Mouse (Mus musculus) brain, embryonic 18.5 days (tissue): ENCODE measurements around the gene Hlcs.

ENCODE experiments used
- DNase-seq: peaks from one replicate; pipeline ENCODE4 v3.0.0-alpha.2; 2012; ENCODE audit warnings: low read depth, low spot score

The Hlcs gene

DNA sequence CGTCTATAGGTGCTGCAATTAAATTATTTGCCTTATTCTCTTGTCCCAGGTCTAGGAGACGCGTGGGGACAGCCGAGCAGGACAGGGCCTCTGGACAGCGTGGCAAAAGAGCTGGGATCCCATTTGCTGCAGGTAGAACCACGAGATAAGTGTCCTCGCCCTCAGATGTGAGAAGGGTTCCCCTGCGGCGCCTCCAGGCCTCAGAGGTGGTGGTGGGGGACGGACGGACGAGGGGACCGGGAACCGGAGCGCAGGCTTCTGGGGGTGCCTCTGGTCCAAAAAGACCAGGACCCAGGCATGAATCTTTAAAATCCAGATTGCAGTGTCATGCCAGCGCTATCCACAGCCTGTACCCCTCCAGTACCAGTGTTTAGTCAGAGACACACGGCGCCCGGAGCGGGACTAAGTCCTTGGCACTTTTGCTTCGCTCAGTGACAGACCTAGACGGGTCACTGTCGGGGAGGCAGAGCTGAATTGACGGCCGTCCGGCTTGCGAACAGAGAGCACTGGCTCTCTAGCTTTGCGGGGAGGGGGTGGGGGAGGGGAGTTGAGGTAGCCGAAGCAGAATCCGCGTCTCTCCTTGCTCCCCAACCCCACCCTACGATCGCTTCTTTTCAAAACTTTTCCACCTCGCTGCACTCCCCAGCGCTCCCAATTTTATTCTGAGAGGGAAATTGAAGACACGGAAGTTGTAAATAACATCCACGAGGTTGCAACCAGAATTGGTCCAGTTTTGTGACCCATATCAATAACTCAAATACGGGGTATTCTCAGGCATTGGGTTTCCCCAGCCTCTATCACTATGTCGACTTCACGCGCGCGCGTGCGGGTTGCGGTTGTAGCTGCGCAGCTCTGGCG is 218.9 kb downstream of the Hlcs start:
- DNase-seq: no peak

DNA sequence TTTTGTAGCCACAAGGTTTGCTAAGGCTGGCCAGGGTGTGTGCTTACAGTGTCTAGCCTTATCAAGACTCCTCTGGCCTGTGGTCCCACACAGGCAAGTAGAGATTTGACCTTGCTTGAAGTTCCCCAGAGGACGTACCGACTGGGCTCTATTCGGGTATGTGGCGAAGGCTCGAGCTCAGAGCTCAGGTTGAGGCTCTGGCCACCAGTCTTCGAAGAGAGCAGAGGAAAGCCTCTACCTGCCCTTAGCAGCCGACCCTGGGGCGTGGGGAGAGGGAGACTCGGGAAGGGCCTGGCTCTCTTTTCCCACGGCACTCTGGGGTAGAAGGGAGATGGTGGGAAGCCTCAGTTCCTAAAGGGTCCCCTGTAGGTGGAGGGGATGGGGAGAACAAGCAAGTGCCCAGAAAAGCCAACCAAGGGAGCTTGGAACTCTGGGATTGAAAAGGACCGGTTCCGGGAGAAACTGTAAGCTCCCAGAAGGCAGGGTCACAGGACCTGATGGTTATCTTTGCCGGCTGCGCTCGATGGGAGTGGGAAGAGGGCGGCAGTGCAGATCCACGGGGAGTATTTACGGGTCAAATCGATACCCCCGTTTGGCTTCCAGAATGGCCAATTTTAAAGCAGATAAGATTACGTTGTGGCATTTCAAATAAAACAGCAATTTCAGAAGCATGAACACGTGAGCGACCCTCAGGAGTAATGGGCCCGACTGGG is 220.1 kb downstream of the Hlcs start:
- DNase-seq: no peak

DNA sequence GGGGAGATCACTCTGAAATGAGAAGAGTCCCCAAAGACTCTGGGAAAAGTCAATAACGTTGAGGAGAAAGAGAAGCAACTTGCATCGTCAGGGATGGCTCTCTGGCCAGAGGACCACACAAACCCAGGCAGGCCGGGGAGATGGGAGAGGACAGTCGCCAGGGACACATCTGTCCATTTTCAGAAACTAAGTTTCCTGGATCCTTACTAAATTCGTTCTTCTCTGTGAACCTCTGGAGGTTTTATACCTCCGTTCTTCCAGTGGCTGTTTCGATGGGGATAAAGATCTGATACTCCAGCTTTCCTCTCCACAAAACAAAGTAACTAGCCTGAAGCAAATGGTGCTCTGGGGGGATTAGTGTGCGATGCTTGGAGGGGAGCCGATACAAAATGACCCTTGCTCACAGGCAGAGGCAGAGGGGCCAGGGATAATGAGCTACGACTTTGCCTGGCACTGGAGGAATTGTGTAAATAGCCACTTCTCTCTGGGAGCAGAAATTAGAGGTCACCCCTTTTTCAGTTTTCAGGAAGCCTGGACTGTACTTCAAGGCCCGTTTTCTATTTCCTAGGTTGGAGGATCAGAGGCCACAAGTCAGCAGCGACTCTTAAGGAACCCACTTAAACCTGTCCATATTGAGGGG is 220.7 kb downstream of the Hlcs start:
- no peak for DNase-seq

DNA sequence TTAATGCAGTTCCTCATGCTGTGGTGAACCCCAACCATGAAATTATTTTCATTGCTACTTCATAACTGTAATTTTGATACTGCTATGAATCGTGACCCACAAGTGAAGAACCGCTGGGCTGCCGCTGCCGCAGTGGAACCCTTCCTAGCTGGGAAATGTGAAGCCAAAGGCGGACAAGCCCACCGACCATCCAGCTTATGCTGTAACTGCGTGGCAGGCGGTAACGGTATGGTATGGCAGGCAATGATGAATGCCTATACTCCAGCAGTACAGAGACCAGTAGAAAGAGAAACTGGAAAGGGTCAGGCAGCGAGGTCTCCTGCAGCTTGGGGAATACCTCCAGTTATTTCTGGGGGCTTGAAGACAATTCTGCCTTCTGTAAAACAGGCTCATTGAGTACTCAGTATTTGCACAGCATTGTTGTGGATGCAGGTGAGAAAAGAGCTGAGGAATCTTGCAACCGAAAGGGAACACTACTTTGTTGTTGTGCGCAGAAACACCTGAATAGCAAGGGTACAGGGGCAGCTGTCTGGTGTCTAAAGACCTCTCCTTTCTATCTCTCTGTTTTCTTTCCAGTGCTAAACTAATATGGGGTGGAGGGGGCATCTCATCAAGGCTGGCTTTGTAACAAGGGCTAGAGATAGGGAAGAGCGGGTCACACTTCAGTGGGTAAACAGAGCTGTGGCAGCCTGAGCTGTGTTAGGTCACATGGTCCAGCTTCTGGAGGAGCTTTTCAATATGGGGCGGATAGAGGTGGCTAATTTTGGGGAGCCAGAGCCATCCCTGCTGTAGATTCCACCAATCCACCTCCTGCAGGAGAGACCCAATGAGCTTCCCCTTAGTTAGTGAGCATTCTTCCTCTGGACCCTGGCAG is 224.3 kb downstream of the Hlcs start:
- DNase-seq: no peak

DNA sequence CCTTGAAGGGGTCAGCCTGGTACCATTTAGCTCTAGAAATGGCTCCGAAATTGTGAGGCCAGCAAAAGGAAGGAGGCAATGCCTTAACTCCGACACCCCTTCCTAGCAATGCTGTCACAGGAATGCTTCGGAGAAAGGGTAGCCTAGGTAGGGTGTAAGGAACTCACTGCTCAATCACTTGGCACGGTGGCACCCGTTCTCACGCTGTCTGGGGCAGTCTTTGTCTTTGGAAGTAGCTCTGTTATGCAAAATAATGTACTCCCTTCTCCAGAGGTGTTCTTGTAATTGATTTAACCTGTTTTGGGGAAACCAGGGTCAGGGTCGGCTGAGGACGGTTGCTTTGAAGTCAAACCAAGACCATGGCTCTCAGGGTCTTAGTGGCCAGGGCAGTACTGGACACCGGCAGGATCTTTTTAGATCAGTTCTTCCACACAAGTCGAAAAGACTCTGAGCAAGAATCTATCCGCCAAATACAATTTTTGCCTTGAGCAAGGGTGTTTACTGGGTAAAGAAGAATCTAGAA is 225.1 kb downstream of the Hlcs start:
- no peak for DNase-seq

DNA sequence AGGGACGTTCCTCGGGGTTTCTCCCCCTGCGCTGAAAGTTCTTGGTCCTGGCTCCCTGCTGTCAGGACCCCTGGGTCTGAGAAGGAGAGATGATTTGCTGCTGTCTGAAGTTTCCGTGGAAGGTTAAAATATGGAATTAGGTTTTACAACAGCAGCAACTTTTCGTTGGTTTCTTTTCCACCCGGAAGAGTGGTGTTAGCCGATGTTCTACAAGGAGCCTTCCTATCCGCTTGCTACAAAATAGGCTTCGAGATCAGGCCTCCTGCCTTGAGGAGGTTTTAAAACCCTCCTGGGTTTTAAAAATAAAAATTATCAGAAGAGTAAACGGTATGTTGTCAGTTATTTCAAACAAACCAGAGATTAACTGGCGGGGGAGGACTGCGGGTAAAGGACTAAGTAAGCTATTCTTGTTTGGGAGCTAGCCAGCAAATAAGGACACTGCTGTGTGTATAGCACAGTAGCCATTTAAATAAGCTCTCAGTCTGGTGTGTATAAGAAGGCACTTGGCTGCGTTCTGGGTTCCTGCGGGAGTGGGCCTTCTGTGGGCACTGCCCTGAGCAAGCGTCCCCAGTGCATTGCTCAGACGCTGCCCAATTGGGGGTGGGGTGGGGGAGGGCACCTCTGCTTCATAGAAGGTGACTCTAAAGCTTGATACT is 225.7 kb downstream of the Hlcs start:
- DNase-seq: no peak

DNA sequence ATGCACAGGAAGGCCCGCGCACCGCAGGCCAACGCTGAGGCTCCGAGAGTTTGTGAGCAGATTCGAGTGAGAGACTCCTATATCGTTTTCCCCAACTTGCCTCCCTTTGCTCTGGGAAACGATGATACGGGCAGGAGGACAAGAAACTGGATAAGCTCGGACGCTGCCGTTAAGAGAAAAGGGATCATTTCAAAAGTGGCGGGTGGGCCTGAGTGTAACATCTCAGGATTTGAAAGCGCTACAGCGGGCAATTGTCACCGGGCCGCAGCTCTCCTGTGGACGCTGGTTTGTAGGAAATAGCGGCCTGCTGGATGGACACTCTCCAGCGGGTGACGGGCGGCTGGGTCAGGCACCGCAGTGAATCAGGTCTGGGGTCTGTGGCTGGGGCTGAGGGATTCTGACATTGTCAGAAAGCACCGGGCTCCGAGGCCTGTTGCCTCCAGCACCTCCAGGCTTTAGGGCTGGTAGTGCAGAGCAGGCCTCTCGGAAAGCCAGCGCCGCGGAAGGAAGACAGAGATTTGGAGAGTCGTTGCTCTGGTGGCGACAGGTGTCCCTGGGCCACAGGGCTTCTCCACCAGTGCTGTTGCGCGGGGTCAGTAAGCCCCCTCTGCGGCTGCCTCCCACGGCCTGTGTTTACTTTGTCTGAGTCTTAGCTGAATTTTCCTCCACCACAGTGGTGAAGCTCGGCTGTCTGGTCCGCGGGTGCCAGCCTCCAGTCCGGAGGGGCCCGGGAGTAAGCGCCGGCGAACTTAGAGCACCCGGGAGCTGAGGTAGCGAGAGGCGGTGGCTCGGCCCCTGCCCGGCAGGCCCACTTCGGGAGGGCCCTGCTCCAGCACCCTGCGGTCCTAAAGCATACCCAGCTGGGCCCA is 226.4 kb downstream of the Hlcs start:
- no peak for DNase-seq

DNA sequence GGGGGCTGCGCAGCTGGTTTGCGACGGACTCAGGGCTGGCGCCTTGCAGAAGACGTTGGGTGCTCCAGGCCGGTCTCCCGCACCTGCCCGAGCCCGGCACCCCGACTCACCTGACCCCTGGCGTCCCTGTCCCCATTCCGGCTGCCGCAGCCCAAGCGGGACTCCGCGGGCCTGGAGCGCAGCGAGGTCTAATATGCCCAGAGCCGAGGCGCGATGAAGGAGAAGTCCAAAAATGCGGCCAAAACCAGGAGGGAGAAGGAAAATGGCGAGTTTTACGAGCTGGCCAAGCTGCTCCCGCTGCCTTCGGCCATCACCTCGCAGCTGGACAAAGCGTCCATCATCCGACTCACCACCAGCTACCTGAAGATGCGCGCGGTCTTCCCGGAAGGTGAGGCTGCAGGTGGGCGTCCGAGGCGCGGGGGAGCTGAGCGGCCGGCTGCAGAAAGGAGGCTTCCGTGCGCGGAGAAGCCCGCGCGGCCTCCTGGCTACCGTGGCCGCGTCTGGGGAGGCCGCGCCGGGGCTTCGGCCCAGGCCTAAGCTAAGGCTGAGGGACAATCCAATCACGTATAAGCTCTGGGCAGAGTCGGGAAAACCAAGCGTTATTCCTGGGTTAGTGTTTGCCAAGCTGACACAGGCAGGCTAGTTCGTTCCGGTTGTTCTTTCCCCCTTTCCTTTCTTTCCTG is 227.6 kb downstream of the Hlcs start:
- DNase-seq: no peak

DNA sequence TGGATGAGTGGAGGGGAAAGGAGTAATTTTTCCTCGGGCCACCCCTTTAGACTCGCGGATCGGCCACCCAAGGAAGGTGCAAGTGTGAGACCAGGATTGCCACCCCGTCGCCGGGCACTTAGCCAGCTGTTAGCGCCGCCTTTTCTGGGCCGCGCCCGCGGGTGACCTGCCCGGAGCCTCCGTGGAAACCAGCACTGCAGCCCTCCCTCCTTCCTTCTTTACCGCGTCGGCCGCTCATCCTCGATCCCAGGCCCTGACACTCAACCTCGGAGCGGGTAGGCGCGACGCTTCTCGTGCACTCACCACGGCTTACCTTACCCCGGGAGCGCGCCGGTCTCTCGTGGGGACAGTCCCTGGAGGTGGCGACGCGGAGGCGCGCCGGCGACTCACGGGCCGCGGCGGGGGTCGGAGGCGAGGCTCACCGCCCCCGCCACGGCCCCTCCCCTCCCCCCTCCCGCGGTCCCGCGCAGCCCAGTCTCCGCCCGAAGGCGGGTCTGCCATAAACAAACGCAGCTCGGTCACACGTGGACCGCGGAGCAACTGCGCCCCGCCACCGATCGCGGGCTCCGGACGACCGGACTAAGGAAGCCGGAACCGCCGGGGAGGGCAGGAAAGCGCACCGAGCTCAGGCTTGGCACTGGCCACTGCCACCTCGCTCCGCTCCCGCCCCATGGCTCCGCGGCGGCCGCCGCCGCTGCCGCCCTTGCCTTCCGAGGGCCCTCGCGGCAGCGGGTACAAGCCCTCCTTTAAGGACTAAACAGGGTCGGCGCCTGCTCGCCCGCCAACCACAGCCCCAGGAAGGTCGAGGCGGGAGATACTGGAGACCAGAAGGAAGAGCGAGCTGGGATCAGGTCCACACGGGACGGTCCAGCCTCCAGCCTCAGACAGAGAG is 228.4 kb downstream of the Hlcs start, which contains the start of gene Sim2:
Gene Sim2 (plus strand): TSS at position 221 of the 892 bp plus-strand sequence.
- DNase-seq: no peak

DNA sequence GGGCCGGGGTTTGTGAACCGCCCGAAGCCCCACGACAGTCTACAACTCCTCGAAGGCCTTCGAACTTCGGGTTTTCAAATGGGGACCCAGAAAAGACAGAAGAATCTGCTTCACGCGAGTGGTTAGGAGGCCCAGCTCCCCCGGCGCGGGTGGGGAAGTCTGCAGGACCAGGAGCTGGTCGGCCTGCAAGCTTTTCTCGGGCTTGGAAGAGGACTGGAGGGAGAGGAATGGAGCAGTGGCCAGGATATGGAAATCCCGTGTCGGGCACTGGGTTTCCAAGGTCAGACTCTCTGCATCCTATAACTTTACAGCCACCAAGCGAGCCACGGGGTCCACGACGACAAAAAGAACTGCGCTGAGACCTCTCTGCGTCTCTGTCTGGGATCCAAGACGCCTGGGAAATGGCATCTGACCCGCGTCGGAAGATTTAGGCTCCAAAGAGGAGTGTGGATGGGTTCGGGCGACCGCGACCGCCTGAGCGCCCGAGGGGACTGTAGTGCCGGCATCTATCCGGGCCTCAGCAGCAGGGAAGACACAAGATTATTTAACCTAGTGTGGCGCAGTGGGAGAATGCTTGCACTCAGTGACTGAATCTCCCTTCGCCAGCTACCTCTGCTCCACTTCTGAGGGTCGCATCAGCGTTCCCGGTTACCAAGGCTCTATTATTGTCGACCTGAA is 229.4 kb downstream of the Hlcs start:
- DNase-seq: no peak

DNA sequence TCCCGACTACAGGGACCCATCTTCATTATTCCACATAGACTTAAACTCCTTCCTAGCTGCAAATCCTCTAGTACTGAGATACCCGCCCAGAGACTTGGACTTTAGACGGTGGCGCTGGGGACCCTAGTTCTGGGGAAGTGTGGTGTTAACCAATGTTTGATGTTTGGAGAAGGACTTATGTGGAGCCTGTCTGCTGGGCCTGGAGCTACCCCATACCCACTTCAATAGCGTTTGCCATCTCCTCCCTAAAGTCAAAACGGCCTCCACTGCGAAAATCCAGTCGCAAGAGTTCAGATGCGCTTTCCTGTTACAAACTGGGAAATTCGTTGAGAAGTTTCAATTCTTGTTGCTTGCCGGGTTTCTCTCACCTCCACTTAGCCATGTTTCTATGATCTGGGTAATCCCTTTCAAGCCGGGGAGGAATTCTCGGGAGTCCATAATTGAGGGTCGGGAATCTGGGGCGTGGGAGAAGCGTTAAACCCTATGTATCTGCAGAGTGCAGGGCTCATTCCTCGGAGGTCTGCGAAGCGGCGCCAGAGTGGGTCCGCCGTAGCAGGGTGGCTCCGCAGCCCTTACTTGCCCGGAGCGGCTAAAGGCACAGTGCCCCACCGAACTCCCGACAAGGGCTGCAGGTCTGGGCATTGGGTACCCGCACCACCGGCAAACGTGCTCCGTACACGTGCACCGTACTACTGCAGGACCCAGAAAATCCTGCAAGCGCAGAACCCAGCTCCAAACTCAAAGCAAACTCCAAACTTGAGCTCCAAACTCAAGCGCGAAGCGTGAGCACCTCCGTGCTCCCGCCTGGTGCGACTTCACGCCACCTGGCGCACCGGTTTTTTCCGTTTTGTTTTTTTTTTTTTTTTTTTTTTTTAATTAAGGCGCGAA is 230.2 kb downstream of the Hlcs start:
- no peak for DNase-seq

DNA sequence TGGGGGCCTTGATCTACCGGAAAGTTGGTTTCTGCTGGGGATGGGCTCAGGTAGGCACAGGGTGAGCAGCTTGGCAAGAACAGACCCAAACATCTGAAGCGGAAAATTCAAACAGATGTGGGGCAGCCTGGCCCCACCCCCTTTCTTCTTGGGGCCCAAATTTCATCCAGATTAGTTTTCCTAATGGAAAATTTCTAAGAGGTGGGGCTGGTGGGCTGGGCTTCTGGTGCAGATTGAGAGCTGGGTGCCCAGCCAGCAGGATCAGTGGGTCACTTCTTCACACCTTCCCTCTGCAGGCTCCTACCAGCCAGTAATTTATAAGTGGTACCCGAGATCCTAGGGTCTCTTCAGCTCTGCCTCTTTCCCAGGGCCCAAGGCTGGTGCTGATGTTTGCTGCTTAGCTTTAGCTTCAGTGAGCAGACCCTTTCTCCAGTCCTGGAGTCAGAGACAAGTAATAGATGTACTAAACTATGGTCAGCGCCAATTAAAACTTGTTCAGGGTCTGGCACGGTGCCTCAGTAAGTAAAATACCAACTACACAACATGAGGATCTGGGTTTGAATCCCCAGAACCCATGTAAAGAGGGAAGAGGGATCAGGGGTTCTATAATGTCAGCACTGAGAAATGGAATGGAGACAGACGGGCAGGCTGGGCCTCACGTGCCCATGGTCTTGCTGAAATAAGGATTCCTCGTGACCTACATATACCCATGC is 231.2 kb downstream of the Hlcs start:
- no peak for DNase-seq

DNA sequence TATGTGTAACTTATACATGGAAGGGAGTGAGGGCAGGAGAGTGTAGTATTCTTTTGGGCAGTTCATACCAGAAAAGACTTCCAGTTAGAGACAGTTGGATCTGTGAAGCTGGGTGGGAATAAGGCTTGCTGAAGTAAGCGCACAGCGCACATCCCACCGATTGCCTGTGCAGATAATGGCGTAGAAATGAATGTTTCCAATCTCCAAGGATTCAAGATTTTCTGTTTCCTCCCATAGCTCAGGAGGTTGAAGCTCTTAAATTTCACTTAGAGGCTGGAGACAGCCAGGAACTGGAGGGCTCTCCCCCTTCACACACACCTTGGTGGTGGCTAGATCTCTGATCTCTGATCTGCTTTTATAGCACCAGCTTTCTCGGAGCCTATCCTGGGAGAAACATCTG is 231.8 kb downstream of the Hlcs start:
- DNase-seq: no peak

DNA sequence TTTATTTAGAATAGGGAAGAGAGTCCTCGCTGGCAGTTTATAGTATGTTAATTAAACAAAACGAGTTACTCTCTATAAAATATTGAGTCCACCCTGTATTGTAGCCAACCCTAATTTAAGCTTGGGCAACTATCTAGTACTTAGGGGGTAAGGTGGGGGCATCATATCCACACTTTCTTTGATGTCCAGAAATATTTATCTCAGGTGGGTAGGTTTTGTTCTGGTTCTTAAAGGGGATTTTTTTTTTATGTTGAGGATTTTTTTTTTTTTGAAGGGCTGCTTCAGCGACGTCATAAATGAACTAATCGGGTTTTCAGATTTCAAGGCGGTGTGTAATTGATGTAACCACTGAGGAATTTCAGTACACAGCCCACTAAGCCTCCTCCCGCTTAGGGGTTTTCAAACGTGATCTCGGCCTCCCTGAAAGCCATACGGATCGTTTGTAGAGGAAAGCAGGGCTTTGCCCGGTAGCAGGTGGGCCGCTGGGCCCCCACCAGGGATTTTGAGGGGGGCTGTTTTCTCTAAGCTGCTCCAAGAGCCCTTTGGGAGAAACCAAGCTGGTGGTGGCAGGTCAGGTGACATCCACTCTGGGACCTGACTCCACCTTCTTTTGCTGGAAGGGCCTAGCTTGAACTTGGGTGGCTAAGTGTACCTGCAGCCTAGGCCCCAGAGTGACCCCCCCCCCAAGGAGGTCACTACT is 233.4 kb downstream of the Hlcs start:
- no peak for DNase-seq
